Mouse (Mus musculus) ES-Bruce4 (cell line): ENCODE measurements at regions not wholly inside any gene's neighbourhood (a gene's known extent, or its start where the extent isn't known, plus 50 kb on each side); places are given as distances from the start of the nearest gene placed in this dataset.

Experiments used
- H3K27ac ChIP-seq: 2 replicates; pipeline ENCODE4 v1.5.1; 2012; ENCODE audit warnings: low read length, inconsistent platforms; ENCODE audit not compliant: insufficient read depth
- H3K27me3 ChIP-seq: 2 replicates; pipeline ENCODE4 v1.6.1; 2012; ENCODE audit warnings: mild to moderate bottlenecking, low read length, inconsistent platforms; ENCODE audit not compliant: control insufficient read depth, poor library complexity, insufficient read depth, severe bottlenecking
- H3K36me3 ChIP-seq: 2 replicates; pipeline ENCODE4 v1.6.1; 2012; ENCODE audit warnings: inconsistent platforms, mild to moderate bottlenecking, low read length, moderate library complexity; ENCODE audit not compliant: control insufficient read depth, poor library complexity, insufficient read depth, severe bottlenecking
- H3K4me1 ChIP-seq: one replicate; pipeline ENCODE4 v1.8.1; 2011; ENCODE audit warnings: low read length; ENCODE audit not compliant: control insufficient read depth, insufficient read depth
- H3K4me3 ChIP-seq: 2 replicates; pipeline ENCODE4 v1.5.1; 2011; ENCODE audit warnings: low read depth, mild to moderate bottlenecking, low read length
- H3K9ac ChIP-seq: 2 replicates; pipeline ENCODE4 v1.6.1; 2012; ENCODE audit warnings: low read depth, mild to moderate bottlenecking, inconsistent platforms; ENCODE audit not compliant: poor library complexity, severe bottlenecking
- H3K9me3 ChIP-seq: replicated peaks from 2 replicates; pipeline ENCODE4 v1.6.1; 2012; ENCODE audit warnings: mild to moderate bottlenecking, low read length, inconsistent platforms; ENCODE audit not compliant: control insufficient read depth, poor library complexity, insufficient read depth, severe bottlenecking
- CTCF ChIP-seq: IDR thresholded peaks from one replicate; pipeline ENCODE4 v1.8.1; 2011; ENCODE audit warnings: low read depth, low read length
- EP300 ChIP-seq: IDR thresholded peaks from 2 replicates; pipeline ENCODE4 v1.6.1; 2011; ENCODE audit warnings: low read depth, low read length; ENCODE audit not compliant: insufficient read depth
- POLR2A ChIP-seq: IDR thresholded peaks from one replicate; pipeline ENCODE4 v1.8.1; 2011; ENCODE audit warnings: low read length; ENCODE audit not compliant: insufficient read depth

- Histone ChIP-seq H3K4me3 (no peak overlapping the region), H3K27me3 (no peaks in the 10 kb centered on the region), H3K36me3 (no peaks in the 10 kb centered on the region), H3K27ac (no peak overlapping the region), H3K4me1 (no peaks in the 10 kb centered on the region), H3K9ac (no peak overlapping the region), H3K9me3 (no peaks in the 10 kb centered on the region)
- TF ChIP-seq CTCF (no peak), EP300 (no peak), POLR2A (no peak)
Observed at GRCm38 (mm10) chr7:74172504-74173229, 159.2 kb upstream of the St8sia2 start.

- Histone ChIP-seq H3K4me3 (no peak overlapping the region), H3K9ac (no peak overlapping the region), H3K36me3 (no peaks in the 10 kb centered on the region), H3K27me3 (no peaks in the 10 kb centered on the region; the same call in 1 of the 2 replicates), H3K4me1 (no peaks in the 10 kb centered on the region), H3K27ac (no peak overlapping the region), H3K9me3 (no peaks in the 10 kb centered on the region)
- TF ChIP-seq EP300 (no peak), POLR2A (no peak), CTCF (no peak)
Observed at GRCm38 (mm10) chr7:74151590-74151989, 138.1 kb upstream of the St8sia2 start.

GRCm38 (mm10) chr7:74143236-74143635 is 129.7 kb upstream of the St8sia2 start:
- H3K4me3 ChIP-seq: no peak overlapping the region
- no peak for TF ChIP-seq POLR2A
- no peaks in the 10 kb centered on the region; the same call in 1 of the 2 replicates for H3K27me3 ChIP-seq
- no peak overlapping the region for H3K9ac ChIP-seq
- H3K4me1 ChIP-seq: no peaks in the 10 kb centered on the region
- H3K9me3 ChIP-seq: no peaks in the 10 kb centered on the region
- no peaks in the 10 kb centered on the region for H3K36me3 ChIP-seq
- no peak overlapping the region for H3K27ac ChIP-seq

GRCm38 (mm10) chr7:74138169-74138568 is 124.7 kb upstream of the St8sia2 start:
- H3K9me3 ChIP-seq: no peaks in the 10 kb centered on the region
- TF ChIP-seq CTCF (no peak), EP300 (no peak), POLR2A (no peak)
- no peaks in the 10 kb centered on the region; the same call in 1 of the 2 replicates for H3K27me3 ChIP-seq
- H3K36me3 ChIP-seq: no peaks in the 10 kb centered on the region
- H3K9ac ChIP-seq: no peak overlapping the region
- H3K27ac ChIP-seq: no peak overlapping the region
- no peak overlapping the region for H3K4me3 ChIP-seq
- H3K4me1 ChIP-seq: no peaks in the 10 kb centered on the region

GRCm38 (mm10) chr7:74130206-74130836 is 116.8 kb upstream of the St8sia2 start:
- no peaks in the 10 kb centered on the region for H3K4me1 ChIP-seq
- H3K9ac ChIP-seq: no peak overlapping the region
- H3K9me3 ChIP-seq: no peaks in the 10 kb centered on the region
- TF ChIP-seq EP300 (no peak), CTCF (no peak)
- H3K4me3 ChIP-seq: no peak overlapping the region
- H3K36me3 ChIP-seq: no peaks in the 10 kb centered on the region
- no peaks in the 10 kb centered on the region for H3K27me3 ChIP-seq
- H3K27ac ChIP-seq: no peak overlapping the region

GRCm38 (mm10) chr7:74112071-74112470 is 98.6 kb upstream of the St8sia2 start:
- Histone ChIP-seq H3K9ac (no peak overlapping the region), H3K27ac (no peak overlapping the region), H3K36me3 (no peaks in the 10 kb centered on the region), H3K27me3 (no peaks in the 10 kb centered on the region), H3K4me3 (no peak overlapping the region), H3K9me3 (no peaks in the 10 kb centered on the region), H3K4me1 (no peaks in the 10 kb centered on the region)
- no peak for TF ChIP-seq CTCF
- no peak for TF ChIP-seq POLR2A
- no peak for TF ChIP-seq EP300
